Mouse (Mus musculus): ENCODE data around the gene Pvalb.

The Pvalb gene

GRCm38 (mm10) chr15:78195096-78195880, 10.9 kb downstream of the Pvalb start:
- no peak for DNase-seq (ENCODE audit: low spot score)

DNA sequence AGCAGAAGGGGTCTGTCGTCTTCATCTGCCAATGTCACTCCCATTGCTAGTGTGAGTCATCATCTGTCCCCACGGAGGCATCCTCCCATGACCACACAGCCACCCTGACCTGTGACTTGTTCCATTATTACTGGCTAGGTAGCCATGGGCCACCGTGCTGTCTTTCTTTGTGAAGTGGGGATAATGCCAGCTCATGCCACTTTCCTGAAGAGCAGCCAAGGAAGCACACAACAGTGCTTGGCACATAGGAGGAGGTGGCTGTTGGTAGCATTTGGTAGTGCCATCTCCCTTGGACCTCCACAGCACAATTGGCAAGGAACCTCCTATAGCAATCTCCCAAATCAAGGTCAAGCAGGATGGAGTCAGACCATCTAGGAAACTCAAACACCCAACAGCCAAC, 11.9 kb downstream of the Pvalb start:
- DNase-seq (ENCODE audit: low spot score): no peak

DNA sequence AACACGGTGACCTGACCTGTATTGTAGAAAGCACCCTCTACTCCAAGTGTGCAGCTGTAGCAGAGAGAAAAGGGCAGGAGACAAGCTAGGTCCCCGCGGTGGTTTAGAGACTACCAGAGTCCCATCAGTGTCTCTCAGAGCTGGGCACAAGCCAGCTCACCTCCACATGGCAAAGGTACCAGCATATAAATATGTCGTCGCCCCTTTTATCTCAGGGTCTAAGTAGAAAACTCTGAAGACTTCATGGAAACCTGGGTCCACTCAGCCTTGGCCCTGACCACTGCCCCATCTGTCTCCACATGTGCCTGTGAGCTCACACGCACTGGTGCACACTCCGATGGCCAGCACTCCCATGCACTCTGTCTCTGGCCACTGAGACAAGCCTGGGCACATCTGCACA, 16.6 kb downstream of the Pvalb start:
- DNase-seq (ENCODE audit: low spot score): no peak

- DNase-seq (ENCODE audit: low spot score): no peak
Measured at GRCm38 (mm10) chr15:78188546-78188945, 17.7 kb downstream of the Pvalb start.

DNA sequence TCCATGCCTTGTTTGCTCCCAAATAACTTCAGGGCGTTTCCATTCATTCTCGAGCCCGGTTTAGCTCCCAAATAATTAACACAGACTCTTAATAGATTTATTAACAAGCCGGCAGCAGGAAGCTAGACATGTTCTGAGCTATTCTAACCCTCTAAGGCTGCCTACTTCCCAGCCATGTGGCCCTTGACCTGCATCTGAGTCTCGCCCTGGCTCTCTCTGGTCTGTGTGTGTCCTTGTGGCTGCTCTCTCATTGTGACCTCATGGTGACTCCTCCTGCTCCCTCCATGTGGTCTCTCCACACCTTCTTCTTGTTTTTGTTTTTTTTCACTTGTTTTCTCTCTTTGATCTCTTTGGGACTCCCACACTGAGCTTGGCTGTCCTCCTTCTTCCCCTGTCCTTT, 19.3 kb downstream of the Pvalb start:
- DNase-seq (ENCODE audit: low spot score): no peak

- no peak for DNase-seq (ENCODE audit: low spot score)
Measured at GRCm38 (mm10) chr15:78185609-78186008, 20.6 kb downstream of the Pvalb start.

- DNase-seq (ENCODE audit: low spot score): no peak
Measured at GRCm38 (mm10) chr15:78184855-78185254, 21.3 kb downstream of the Pvalb start.

DNA sequence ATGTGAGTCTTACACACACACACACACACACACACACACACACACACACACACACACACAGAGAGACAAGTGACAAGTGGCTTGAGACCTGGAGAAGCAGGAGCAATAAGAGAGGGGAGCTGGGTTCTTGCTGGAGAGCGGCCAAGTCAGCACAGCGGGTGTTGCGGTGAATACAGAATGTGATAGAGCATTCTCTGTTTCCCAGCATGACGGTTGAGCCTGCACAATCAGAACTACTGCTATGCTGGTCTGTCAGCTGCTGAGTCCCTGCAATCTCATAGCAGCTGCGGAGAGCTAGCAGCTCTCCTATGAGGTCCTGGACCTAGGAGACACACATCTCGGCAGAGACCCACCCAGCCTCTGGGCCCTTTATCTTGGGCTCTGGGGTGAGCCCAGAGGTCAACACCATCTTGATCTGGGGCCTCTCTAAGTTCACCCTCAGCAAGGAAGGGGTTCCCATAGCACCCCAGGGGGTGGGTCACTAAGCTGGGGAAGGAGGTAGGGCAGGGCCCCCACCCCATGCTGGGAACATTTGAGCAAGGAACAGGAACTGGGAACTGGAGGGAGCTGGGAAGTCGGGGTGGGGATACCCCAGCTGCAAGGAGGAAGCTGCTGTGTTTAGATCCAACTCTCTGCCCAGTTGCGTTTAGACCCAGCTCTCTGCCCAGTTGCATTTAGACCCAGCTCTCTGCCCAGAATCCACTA, 24.3 kb downstream of the Pvalb start:
- no peak for DNase-seq (ENCODE audit: low spot score)

- DNase-seq (ENCODE audit: low spot score): no peak
Measured at GRCm38 (mm10) chr15:78179775-78180174, 26.4 kb downstream of the Pvalb start.

- peak; percentile 41 for DNase-seq (ENCODE audit: low spot score)
Measured at GRCm38 (mm10) chr15:78178397-78178796, 27.8 kb downstream of the Pvalb start.

DNA sequence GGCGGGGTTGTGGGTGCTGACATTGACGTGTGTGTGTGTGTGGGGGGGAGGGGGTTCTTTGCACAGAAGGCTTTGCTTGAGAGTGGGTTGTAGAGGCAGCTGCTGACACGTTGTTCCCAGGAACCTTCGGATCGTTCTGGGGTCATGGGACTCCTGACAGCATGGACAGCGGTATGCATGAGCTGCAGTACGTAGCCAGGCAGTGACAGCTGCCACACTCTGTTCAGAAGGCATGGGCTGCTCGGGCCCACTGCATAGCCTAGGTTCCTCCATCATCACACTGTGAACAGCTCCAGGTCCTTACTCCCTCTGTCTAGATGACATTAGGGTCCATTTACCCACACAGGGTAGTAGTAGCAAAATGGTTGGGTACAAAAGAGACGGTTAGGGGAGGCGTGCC, 28.9 kb downstream of the Pvalb start:
- DNase-seq (ENCODE audit: low spot score): no peak

- peak; percentile 7 for DNase-seq (ENCODE audit: low spot score)
Measured at GRCm38 (mm10) chr15:78174887-78175245, 31.3 kb downstream of the Pvalb start.

DNA sequence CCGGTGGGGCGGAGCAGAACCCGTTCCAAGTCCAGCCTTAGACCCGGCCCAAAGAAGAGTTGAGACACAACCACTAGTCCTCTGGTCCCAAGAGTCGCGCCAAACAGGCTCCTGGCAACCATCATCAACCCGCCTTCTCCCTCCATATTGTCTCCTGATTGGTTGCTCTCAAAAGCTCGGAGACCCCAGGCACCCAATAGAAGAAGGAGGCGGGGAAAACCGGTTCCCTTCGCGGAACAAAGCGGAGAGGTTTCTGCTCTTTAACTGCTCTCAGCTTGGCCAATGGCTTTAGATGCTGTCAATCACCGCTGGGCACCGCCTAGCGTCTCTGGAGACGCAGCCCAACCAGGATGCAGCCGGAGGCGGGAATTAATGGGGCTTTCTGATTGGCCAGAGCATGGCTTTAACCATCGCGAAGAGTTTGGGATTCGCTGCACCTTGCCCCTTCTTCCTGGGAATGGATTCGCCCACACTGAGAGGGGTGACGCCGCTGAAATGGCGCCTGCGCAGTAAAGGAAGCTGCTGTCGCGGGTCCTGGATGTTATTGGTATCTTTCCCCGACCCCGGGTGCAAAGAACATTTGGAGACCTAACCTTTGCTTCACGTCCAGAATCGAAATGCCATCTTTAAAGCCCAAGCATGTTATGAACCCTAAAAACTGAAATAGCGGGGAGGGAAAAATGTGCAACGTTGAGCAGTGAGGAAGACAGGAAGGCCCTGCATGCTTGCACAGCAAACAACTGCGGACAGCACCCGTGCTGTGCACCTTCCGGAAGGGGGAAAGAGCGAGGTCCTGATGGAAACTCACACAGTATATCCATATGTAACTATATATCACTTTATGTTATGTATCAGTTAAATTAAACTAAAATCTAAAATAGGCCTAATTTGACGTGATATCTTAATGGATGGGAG, 32.0 kb downstream of the Pvalb start, which contains the start of gene Ift27:
TSS of gene Ift27 (minus strand) at position 136 of the 915 bp plus-strand sequence.
- peak; percentile 99 for DNase-seq (ENCODE audit: low spot score)

DNA sequence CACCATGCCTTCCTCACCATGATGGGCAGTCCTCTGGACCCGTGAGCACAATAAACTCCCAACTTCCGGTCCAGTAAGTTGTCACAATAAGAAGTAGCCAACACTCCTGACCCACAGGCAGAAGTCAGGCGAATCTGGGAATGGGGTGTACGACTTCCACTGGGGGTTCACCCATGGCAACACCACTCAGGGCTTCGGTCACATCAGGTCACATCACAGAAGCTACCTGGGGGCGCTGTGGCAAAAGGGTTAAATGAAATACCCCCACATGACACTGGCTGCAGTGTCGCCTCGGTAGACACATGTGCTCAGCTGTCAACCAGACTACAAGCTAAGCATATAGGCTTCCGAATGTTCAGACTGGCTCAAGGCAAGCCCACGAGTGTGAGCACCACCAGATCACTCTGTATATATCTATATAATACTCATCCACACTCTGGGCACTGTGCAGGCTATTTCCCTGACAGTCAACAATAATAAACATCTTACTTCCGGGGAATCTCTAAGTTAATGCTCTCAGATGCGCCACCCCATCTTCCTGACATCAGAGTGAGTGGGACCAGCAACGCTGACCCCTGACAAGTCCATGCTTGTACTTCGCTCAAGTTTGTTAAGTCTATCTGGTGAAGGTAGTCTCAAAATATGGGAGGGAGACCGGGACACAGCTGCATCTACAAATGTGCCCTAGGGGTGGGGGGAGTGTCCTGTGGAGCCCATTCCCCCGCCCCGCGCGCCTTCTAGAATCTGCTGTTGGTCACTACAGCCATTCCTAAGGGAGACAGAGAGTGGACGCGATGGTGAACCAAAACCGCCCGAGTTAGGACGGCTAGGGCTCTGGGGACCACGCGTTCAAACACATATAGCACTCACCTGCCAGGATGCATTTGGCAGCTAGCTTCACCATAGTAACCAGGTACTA, 33.0 kb downstream of the Pvalb start:
- peak; percentile 22 for DNase-seq (ENCODE audit: low spot score)

GRCm38 (mm10) chr15:78172256-78172898, 33.8 kb downstream of the Pvalb start:
- DNase-seq (ENCODE audit: low spot score): peak; percentile 4

DNA sequence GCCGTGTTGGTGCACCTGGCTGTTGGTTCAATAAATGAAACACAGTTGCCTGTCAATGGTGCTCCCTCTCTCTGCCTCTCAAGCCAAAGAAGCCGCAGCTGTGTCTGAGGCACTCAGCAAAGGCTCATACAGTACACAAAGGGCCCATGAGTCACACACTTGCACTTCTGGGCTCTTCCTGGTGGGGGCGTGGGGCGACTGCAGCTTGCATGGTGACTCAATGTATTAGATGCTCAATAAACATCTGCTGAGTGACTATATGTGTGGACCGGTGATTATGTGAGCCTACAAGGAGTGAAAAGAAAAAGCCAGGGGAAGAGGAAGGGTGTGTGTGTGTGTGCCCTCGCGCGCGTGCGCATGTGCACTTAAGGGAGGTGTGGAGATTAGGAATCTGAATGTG, 34.5 kb downstream of the Pvalb start:
- DNase-seq (ENCODE audit: low spot score): peak; percentile 11

DNA sequence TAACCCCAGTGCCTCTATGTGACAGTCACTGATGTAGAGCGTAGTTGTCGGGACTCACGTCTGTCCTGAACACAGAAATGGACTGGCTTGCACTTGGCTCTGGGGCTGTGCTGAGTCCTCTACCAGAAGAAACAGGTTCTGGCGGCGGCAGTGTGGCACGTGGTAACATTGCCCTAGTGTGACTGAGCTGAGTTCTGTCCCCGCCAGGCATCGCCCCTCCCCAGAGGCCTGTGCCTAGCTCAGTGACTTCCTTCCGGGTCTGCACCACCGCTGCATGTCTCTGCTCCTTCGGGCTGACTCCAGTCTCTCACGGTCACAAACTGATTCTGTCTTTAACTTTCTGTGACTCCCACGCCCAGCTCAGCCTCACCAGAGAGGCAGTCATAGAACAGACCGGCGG, 35.5 kb downstream of the Pvalb start:
- no peak for DNase-seq (ENCODE audit: low spot score)

DNA sequence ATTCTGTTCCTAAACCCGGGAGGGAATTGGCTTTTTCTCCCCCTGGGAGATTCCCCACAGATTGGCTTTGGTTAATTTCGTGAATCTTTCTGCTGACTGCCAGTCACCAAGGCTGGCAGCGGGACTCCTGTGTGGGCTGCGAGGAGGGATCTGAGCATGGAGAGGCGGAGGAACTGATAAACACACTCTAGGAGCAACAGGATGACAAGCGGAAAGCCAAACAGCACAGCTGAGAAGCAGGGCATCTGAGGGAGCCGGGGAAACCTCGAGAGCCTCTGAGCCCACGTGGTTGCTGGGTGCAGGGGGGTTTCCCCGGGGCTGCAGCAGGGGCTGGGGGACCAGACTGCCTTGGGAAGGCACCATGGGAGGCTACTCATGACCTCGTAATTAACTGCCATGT, 36.6 kb downstream of the Pvalb start:
- no peak for DNase-seq (ENCODE audit: low spot score)

GRCm38 (mm10) chr15:78165292-78165691, 40.9 kb downstream of the Pvalb start:
- no peak for DNase-seq (ENCODE audit: low spot score)

DNA sequence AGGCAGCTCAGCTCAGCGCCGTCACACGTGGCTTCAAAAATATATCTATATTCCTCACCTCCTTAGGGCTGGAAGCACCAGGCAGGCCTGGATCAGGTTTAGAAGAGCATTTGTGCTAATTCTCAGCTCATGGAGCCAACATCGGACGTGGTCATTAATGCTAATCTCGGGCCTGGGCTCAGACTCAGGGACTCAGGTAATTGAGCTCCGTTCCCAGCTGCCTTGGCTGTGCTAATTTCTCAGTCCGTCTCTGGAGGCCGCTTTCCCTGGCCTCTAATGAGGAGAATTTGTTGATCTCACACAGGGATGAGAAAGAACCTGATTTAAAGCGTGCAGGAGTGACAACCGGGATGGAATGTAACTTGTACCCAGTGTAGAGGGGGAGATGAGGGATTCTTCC, 41.7 kb downstream of the Pvalb start:
- DNase-seq (ENCODE audit: low spot score): no peak

- DNase-seq (ENCODE audit: low spot score): no peak
Measured at GRCm38 (mm10) chr15:78161946-78162345, 44.3 kb downstream of the Pvalb start.
